Mouse (Mus musculus): ENCODE data around the gene Ugt1a1.

Ugt1a1 gene

DNA sequence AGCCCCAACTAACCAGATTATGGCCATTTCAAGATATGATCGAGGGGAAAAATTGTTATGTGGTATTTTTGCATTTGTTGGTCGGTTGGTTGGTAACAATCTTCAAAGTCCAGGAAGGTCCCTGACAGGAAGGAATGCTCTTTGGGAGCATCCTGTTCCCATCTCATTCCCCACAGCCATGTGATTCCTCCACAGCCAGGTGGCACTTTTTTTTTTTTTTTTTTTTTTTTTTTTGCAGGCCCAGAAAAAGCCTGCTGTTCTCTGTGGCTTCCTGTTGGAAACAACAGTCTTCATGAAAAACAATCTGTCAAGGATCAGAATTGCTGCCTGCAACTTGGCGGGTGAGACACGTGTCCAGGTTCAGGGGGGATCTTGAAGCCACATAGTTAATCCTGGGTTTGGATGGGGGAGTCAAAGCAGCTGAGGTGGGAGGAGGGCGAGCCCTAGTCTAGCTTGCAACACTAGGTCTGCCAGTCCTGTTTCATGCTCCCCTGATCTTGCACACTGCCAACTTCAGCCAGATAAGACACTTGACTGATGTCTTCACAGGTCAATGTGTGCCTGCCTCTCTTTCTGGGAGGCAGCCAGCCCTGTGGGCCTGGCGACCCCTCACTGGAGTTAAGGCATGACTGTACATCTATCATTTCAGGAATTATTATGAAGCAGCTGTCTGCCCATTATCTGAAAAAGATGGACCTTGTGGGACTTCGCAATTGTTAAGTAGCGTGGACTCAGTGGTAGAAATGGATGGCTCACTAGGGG is 47.3 kb downstream of the Ugt1a1 start:
- DNase-seq (ENCODE audit: low spot score) = peak; percentile 95

DNA sequence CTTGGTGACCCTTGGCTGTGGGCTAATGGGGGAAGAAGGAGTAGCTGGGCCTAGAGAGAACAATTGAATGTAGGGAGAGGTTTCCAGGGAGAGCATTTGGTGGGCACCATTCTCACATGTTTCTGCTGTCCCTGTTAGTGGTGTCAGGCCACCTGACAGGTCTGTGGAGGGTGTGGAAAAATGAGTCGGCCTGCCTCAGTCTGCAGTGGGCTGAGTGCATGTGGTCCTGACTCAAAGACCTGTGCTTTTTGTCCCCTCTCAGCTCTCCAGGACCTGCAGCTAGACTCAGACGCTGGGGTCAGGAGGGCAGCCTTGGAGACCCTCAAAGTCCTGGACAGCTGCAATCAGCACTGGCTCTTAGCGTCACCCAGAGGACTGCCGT is 47.9 kb downstream of the Ugt1a1 start:
- DNase-seq (ENCODE audit: low spot score) = no peak

DNA sequence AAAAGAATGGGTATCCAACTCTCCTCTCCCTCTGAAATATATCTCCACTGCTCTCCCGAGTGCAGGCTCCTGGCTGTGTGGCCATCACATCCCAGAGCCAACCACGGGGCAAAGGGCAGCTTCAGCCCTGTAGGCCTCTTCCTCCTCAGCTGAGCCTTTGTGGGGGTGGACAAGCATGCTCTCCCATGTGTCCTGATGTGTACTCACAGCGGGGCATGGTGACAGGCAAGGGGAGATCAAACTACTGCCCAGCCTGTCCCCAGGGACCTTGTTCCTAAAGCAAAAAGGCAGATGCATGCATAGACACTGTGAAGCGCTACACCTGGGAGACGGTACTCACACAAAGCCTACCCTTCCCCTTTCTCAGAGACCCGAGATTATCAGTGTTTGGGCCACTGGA is 48.4 kb downstream of the Ugt1a1 start:
- DNase-seq (ENCODE audit: low spot score) = peak; percentile 76

DNA sequence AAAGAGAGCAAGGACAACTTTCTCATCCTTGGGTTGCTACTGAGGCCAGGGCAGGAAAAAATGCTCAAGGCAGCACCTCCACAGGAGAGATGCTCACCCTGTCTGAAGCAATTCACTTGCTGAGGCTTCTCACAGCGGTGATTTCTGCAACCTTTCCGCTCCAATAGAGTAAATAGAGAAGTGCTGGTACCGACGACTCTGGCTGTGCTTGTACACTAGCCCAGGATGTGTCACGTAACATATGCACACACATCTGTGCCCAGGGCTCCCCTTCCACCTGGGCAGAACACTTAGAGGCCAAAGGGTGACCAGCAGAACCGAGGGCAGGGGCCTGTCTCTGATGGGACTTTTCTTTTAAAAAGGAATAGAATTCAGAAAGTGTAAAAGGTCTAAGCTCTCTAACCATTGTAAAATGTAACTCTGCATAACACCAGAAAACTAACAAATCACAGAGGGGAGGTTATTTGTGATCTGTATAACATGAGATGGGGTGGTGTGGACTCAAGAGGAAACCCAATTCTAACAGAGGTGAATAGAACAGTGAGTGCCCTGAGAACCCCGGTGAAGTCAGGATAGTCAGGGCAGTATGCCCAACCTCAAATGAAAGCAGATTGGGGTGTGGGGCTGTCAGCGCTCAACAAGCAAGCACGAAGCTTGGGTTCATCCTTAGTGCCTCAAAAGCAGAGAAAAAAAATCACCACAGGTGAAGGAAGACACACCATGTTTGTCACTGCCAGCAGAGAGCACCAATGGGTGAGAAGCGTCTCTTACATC is 49.0 kb downstream of the Ugt1a1 start:
- DNase-seq (ENCODE audit: low spot score) = no peak

DNA sequence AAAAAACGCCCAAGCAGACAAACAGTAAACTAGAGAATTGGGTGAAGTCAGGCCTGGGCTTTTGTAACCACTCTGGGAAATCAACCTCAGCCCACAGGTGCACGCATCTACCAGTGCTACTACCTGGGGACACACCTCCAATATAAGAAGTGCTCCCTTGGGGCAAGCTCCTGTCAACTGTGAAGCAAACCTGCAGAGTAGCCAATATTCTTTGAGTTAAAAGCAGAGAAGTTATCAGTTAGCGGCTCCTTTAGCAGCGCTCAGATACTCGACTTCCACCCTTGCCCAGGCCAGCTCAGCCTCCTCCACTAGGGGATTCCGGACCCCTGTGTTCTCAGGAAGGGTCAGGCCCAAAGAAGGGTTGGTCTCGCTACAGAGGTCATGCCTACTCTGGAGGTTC is 49.9 kb downstream of the Ugt1a1 start:
- DNase-seq (ENCODE audit: low spot score) = no peak

DNA sequence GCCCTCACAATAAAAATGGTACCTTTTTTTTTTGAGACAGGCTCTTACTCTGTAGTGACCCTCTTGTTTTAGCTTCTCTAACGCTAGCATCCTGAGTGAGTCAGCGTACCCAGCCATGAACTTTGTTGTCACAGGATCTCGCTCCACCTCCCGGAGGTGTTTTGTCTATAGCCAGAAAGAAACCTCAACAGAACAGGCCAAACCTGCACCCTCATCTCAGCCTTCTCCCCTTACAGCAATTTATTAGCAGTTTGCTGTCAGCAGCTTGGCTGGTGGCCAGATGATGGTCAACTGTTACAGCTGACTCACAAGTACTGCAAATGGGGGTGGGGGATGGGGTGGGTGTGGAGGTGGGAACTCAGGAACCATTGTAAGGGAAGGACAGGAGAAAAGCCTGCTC is 50.5 kb downstream of the Ugt1a1 start:
- peak; percentile 92 for DNase-seq (ENCODE audit: low spot score)

DNA sequence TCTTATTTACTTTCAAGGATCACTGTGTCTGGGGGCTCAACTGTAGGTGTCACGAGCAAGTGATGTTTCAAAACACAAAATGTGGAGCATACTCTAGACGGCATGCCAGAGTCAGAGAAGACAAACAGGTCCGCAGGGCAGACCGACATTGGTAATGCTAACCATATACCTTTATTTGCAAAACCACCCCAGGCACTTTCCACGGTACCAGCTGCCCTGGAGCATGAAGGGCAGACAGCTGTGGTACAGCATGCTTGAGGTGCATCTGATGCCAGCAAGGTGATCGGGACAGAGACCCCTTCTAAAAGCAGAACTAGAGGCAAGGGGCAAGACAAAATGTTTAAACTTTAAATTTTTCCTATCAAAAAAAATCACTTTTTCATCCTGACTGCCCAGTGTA is 51.2 kb downstream of the Ugt1a1 start:
- no peak for DNase-seq (ENCODE audit: low spot score)

DNA sequence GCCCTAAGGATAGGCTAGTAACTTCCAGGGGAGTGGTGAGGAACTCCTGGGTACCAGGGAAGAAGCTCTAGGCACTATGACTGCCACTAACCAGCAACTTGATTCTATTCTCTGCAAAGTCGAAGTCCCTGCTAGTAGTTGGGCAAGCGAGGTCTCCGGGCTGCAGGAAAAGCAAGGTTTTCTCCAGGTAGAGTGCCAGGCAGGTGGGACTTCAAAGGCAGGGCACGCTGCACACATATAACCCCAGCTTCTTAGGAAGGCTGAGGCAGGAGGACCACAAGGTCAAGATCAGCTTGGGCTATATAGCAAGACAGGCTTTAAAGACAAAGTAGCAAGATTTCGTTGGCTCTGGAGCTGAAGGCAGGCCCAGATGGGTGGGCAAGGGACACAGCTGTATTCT is 52.0 kb downstream of the Ugt1a1 start:
- DNase-seq (ENCODE audit: low spot score) = no peak

DNA sequence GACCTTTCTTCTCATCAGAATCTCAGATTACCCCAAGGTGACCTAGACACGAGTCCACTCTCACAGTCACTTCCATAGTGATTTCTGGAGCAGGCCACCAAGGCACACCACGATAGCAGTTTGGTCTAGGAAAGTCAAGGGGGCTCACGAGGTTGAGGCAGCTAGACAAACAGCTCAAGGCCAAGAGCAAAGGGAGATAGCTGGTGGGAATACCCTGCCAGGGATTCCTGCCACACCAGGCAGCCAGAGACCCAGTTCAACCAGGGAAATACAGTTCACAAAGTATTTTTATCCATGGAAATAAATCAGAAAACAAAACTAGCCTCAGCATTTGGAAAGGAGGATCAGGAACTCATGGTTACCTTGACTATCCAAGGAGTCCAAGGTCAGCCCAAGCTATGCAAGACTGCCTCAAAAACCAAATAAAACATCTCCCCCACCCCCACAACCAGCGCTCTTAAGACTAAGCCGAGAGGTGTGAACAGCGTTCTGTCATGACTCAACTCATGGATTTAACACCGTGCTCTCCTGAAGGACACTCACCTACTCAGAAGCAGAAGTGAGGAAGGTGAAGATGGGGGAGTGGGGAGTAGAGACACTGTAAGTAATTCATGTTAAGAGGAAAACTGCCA is 52.6 kb downstream of the Ugt1a1 start:
- DNase-seq (ENCODE audit: low spot score) = peak; percentile 75

DNA sequence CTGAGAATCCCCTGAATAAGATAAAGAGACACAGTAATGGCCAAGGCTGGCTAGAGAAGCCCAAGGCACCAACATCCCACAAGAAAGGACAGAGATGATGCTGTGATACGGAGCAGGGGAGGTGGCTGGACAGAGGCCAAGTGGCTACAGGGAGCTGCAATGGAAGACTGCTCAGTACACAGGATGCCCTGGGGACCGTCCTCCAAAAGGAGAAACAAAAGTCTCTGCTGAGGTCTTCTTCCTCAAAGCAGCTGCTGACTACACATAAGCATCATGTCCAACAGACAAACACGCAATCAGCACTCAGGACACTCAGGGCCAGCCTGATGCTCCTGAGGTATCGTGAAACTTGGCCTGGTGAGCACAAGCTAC is 53.1 kb downstream of the Ugt1a1 start:
- DNase-seq (ENCODE audit: low spot score) = no peak

DNA sequence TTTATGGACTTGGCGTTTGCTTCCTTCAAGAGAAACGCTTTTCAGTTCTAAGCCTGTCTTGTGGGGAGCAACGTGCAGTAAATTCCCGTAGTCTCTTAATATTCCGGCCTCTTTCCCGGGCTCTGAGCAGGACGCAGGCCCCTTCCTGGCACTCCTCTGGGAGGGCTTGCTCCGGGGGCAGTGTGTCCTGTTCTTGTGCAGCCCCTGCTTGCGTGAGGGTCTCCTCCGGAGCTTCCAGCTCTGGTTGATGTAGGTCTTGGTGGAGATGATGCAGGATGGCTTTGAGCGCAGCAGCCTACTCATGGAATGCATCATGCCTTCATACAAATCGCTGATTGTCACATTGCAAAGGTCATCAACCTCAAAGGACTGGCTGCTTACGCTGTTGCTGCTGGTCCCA is 54.4 kb downstream of the Ugt1a1 start:
- DNase-seq (ENCODE audit: low spot score) = no peak

DNA sequence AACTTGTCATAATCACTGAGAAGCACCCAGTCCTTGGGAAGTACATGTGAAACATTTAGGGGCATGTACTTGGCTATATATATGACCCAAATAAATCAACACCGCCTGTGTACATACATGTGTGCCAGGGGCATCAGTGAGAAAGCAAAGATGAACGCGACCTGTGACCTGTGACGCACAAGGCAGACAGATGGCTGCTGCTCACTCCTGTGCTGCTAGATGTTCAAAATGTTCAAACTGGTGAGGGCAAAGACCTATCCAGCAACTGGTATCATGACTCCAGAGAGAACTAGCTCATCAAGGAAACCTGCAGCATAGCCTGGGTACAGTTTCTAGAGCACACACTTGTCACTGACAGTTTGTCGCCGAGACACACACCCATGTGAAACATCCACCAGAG is 55.7 kb downstream of the Ugt1a1 start:
- DNase-seq (ENCODE audit: low spot score) = no peak

DNA sequence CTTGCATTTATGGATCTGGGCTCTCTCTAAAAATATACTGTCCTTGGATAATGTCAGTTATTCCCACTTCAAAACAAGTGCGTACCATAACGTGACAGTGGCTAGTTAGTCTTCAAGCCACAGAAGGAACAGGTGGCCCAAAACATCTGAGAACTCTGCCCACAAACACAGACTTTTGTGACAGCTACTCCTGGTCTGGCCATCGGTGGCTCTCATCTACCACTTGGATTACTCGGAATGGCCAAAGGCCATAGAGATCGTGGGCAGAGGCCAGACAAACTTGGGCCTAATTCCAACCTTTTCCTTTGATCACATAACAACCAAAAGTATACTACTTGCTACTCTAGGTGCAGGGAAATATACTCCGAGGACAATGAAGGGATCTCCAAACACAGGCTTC is 56.3 kb downstream of the Ugt1a1 start:
- no peak for DNase-seq (ENCODE audit: low spot score)
